Mouse (Mus musculus): ENCODE measurements around the gene Insl5. TPM values are rescaled to one million over a fixed set of nuclear protein-coding genes. Genes with fewer than 3 reads are reported as not detected.

The Insl5 gene
- polyA plus RNA-seq, 1 experiment from 2014 or later: 0.27 TPM

GRCm38 (mm10) chr4:102987325-102987724 lies 39.3 kb downstream of the Insl5 start:
- Histone ChIP-seq H3K4me1 (ENCODE audit: control insufficient read depth, insufficient read depth, low read length) (no peaks in the 10 kb centered on the region; the same call in 1 of the 2 replicates), H3K27me3 (ENCODE audit: control insufficient read depth, insufficient read depth, low read length) (no peaks in the 10 kb centered on the region), H3K4me2 (ENCODE audit: low read depth, severe bottlenecking) (no peak overlapping the region), H3K4me3 (ENCODE audit: low read depth, low read length) (no peak overlapping the region), H3K36me3 (ENCODE audit: control insufficient read depth, insufficient read depth, low read length) (no peaks in the 10 kb centered on the region), H3K9me3 (ENCODE audit: control insufficient read depth, low read length) (no peaks in the 10 kb centered on the region), H3K9ac (ENCODE audit: low read length) (no peak overlapping the region), H3K27ac (replicated peaks; ENCODE audit: low read depth, low read length) (no peak overlapping the region)
- ATAC-seq (ENCODE audit: insufficient number of reproducible peaks, low FRiP score, low TSS enrichment, low read depth) (no peak), DNase-seq (ENCODE audit: low spot score) (no peak)
- 35% methylated on average over 4 of the region's 4 CpGs for WGBS

GRCm38 (mm10) chr4:102986917-102987316 lies 39.7 kb downstream of the Insl5 start:
- H3K4me1 ChIP-seq (ENCODE audit: control insufficient read depth, insufficient read depth, low read length): no peaks in the 10 kb centered on the region; the same call in 1 of the 2 replicates
- H3K9me3 ChIP-seq (ENCODE audit: control insufficient read depth, low read length): no peaks in the 10 kb centered on the region
- DNase-seq (ENCODE audit: low spot score): peak; percentile 70
- no peaks in the 10 kb centered on the region for H3K27me3 ChIP-seq (ENCODE audit: control insufficient read depth, insufficient read depth, low read length)
- H3K4me3 ChIP-seq (ENCODE audit: low read depth, low read length): no peak overlapping the region
- no peak overlapping the region for H3K27ac ChIP-seq (replicated peaks; ENCODE audit: low read depth, low read length)
- 0% methylated on average over 2 of the region's 2 CpGs for WGBS
- H3K4me2 ChIP-seq (ENCODE audit: low read depth, severe bottlenecking): no peak overlapping the region
- no peak overlapping the region for H3K9ac ChIP-seq (ENCODE audit: low read length)
- no peaks in the 10 kb centered on the region for H3K36me3 ChIP-seq (ENCODE audit: control insufficient read depth, insufficient read depth, low read length)
- no peak for ATAC-seq (ENCODE audit: insufficient number of reproducible peaks, low FRiP score, low TSS enrichment, low read depth)

- H3K36me3 ChIP-seq (ENCODE audit: control insufficient read depth, insufficient read depth, low read length): no peaks in the 10 kb centered on the region
- WGBS: 65% methylated on average over 7 of the region's 7 CpGs
- no peak for ATAC-seq (ENCODE audit: insufficient number of reproducible peaks, low FRiP score, low TSS enrichment, low read depth)
- H3K9me3 ChIP-seq (ENCODE audit: control insufficient read depth, low read length): no peaks in the 10 kb centered on the region
- H3K4me2 ChIP-seq (ENCODE audit: low read depth, severe bottlenecking): no peak overlapping the region
- DNase-seq (ENCODE audit: low spot score): no peak
- H3K9ac ChIP-seq (ENCODE audit: low read length): no peak overlapping the region
- H3K27ac ChIP-seq (replicated peaks; ENCODE audit: low read depth, low read length): no peak overlapping the region
- H3K27me3 ChIP-seq (ENCODE audit: control insufficient read depth, insufficient read depth, low read length): no peaks in the 10 kb centered on the region
- no peaks in the 10 kb centered on the region; the same call in 1 of the 2 replicates for H3K4me1 ChIP-seq (ENCODE audit: control insufficient read depth, insufficient read depth, low read length)
- H3K4me3 ChIP-seq (ENCODE audit: low read depth, low read length): no peak overlapping the region
These were observed 40.5 kb downstream of the Insl5 start for GRCm38 (mm10) chr4:102986173-102986572.

GRCm38 (mm10) chr4:102981709-102982108 lies 44.9 kb downstream of the Insl5 start:
- Histone ChIP-seq H3K4me1 (ENCODE audit: control insufficient read depth, insufficient read depth, low read length) (0 out of 2 replicates have a peak, but pooled peaks cover 3% of the 10 kb centered on the region), H3K27me3 (ENCODE audit: control insufficient read depth, insufficient read depth, low read length) (peaks cover 6% of the 10 kb centered on the region; the same call in 1 of the 2 replicates), H3K36me3 (ENCODE audit: control insufficient read depth, insufficient read depth, low read length) (no peaks in the 10 kb centered on the region), H3K4me2 (ENCODE audit: low read depth, severe bottlenecking) (no peak overlapping the region), H3K9me3 (ENCODE audit: control insufficient read depth, low read length) (no peaks in the 10 kb centered on the region), H3K9ac (ENCODE audit: low read length) (no peak overlapping the region), H3K4me3 (ENCODE audit: low read depth, low read length) (no peak overlapping the region), H3K27ac (replicated peaks; ENCODE audit: low read depth, low read length) (no peak overlapping the region)
- 84% methylated on average over 8 of the region's 8 CpGs for WGBS
- ATAC-seq (ENCODE audit: insufficient number of reproducible peaks, low FRiP score, low TSS enrichment, low read depth) (no peak), DNase-seq (ENCODE audit: low spot score) (no peak)

- Histone ChIP-seq H3K36me3 (ENCODE audit: control insufficient read depth, insufficient read depth, low read length) (no peaks in the 10 kb centered on the region), H3K4me1 (ENCODE audit: control insufficient read depth, insufficient read depth, low read length) (0 out of 2 replicates have a peak, but pooled peaks cover 3% of the 10 kb centered on the region), H3K27ac (replicated peaks; ENCODE audit: low read depth, low read length) (no peak overlapping the region), H3K9ac (ENCODE audit: low read length) (no peak overlapping the region), H3K4me3 (ENCODE audit: low read depth, low read length) (no peak overlapping the region), H3K27me3 (ENCODE audit: control insufficient read depth, insufficient read depth, low read length) (peaks cover 6% of the 10 kb centered on the region; the same call in 1 of the 2 replicates), H3K9me3 (ENCODE audit: control insufficient read depth, low read length) (no peaks in the 10 kb centered on the region), H3K4me2 (ENCODE audit: low read depth, severe bottlenecking) (no peak overlapping the region)
- no peak for ATAC-seq (ENCODE audit: insufficient number of reproducible peaks, low FRiP score, low TSS enrichment, low read depth)
- WGBS: 62% methylated on average over 5 of the region's 5 CpGs
- no peak for DNase-seq (ENCODE audit: low spot score)
These were observed 47.3 kb downstream of the Insl5 start for GRCm38 (mm10) chr4:102979385-102979784.

- Histone ChIP-seq H3K4me1 (ENCODE audit: control insufficient read depth, insufficient read depth, low read length) (0 out of 2 replicates have a peak, but pooled peaks cover 3% of the 10 kb centered on the region), H3K9ac (ENCODE audit: low read length) (0 out of 2 replicates have a peak within 1 kb of the TSS, but pooled peaks have one; percentile 28), H3K36me3 (ENCODE audit: control insufficient read depth, insufficient read depth, low read length) (no peaks in the 10 kb centered on the region), H3K27me3 (ENCODE audit: control insufficient read depth, insufficient read depth, low read length) (peaks cover 6% of the 10 kb centered on the region; the same call in 1 of the 2 replicates), H3K9me3 (ENCODE audit: control insufficient read depth, low read length) (no peaks in the 10 kb centered on the region), H3K4me3 (ENCODE audit: low read depth, low read length) (peak within 1 kb of the TSS; percentile 21), H3K4me2 (ENCODE audit: low read depth, severe bottlenecking) (peak within 1 kb of the TSS; percentile 65), H3K27ac (replicated peaks; ENCODE audit: low read depth, low read length) (no peak within 1 kb of the TSS)
- ATAC-seq (ENCODE audit: insufficient number of reproducible peaks, low FRiP score, low TSS enrichment, low read depth) (peak; percentile 64), DNase-seq (ENCODE audit: low spot score) (no peak)
- WGBS: 4% methylated on average over 13 of the region's 13 CpGs
These were observed 48.2 kb downstream of the Insl5 start, which contains the start of gene Tctex1d1 for GRCm38 (mm10) chr4:102978440-102978839. Gene Tctex1d1 (plus strand): TSS chr4:102978606.

GRCm38 (mm10) chr4:102977778-102978321 lies 48.8 kb downstream of the Insl5 start:
- peak overlapping the region; percentile 65 for H3K4me2 ChIP-seq (ENCODE audit: low read depth, severe bottlenecking)
- peaks cover 6% of the 10 kb centered on the region; the same call in 1 of the 2 replicates for H3K27me3 ChIP-seq (ENCODE audit: control insufficient read depth, insufficient read depth, low read length)
- no peak overlapping the region for H3K4me3 ChIP-seq (ENCODE audit: low read depth, low read length)
- 6% methylated on average over 16 of the region's 16 CpGs for WGBS
- no peak for ATAC-seq (ENCODE audit: insufficient number of reproducible peaks, low FRiP score, low TSS enrichment, low read depth)
- 0 out of 2 replicates have a peak, but pooled peaks cover 3% of the 10 kb centered on the region for H3K4me1 ChIP-seq (ENCODE audit: control insufficient read depth, insufficient read depth, low read length)
- H3K9ac ChIP-seq (ENCODE audit: low read length): no peak overlapping the region
- DNase-seq (ENCODE audit: low spot score): peak; percentile 47
- H3K9me3 ChIP-seq (ENCODE audit: control insufficient read depth, low read length): no peaks in the 10 kb centered on the region
- no peak overlapping the region for H3K27ac ChIP-seq (replicated peaks; ENCODE audit: low read depth, low read length)
- no peaks in the 10 kb centered on the region for H3K36me3 ChIP-seq (ENCODE audit: control insufficient read depth, insufficient read depth, low read length)

- Histone ChIP-seq H3K4me1 (ENCODE audit: control insufficient read depth, insufficient read depth, low read length) (0 out of 2 replicates have a peak, but pooled peaks cover 3% of the 10 kb centered on the region), H3K9ac (ENCODE audit: low read length) (no peak overlapping the region), H3K4me3 (ENCODE audit: low read depth, low read length) (no peak overlapping the region), H3K27ac (replicated peaks; ENCODE audit: low read depth, low read length) (no peak overlapping the region), H3K4me2 (ENCODE audit: low read depth, severe bottlenecking) (no peak overlapping the region), H3K27me3 (ENCODE audit: control insufficient read depth, insufficient read depth, low read length) (peaks cover 6% of the 10 kb centered on the region; the same call in 1 of the 2 replicates), H3K36me3 (ENCODE audit: control insufficient read depth, insufficient read depth, low read length) (no peaks in the 10 kb centered on the region), H3K9me3 (ENCODE audit: control insufficient read depth, low read length) (no peaks in the 10 kb centered on the region)
- 44% methylated on average over 12 of the region's 12 CpGs for WGBS
- no peak for DNase-seq (ENCODE audit: low spot score)
- 0 out of 2 replicates have a peak, but pooled peaks have one; percentile 3 for ATAC-seq (ENCODE audit: insufficient number of reproducible peaks, low FRiP score, low TSS enrichment, low read depth)
These were observed 50.1 kb downstream of the Insl5 start for GRCm38 (mm10) chr4:102976290-102977275.

Measured in limb, embryonic 11.5 days (tissue).